In genomic region chr17:58870795-58871194, GRCm38 (mm10) we compare ENCODE assay signal across 9 mouse cellular contexts.
DNase-seq lines count a peak whose midpoint lies in the region; ATAC-seq and TF ChIP-seq lines count a peak whose summit lies in the region.
"Had no signal": no experiment of that assay in that cellular context is flagged by ENCODE, and none has a peak within 500 bp of the region (broad histone marks: within the 10 kb centered on the region; RNA-seq: fewer than 3 reads in every experiment).

No protein-coding gene starts in this region.

- no peak overlapping the region for H3K9ac ChIP-seq in midbrain, embryonic 13.5 days (replicated peaks)

- no peak overlapping the region for H3K27ac ChIP-seq in midbrain, embryonic 13.5 days

- TF ChIP-seq CTCF in E14TG2a.4 (conservative IDR thresholded peaks at IDR 0.05; ENCODE audit: low read length) = peak; percentile 14; the same call in 1 of the 2 replicates
- peak; percentile 58; the same call in 1 of the 2 replicates for TF ChIP-seq CTCF in brain, embryonic 14.5 days (IDR thresholded peaks at IDR 0.05; ENCODE audit: borderline replicate concordance, extremely low read depth, insufficient read depth, insufficient read length)

- no peak for TF ChIP-seq POLR2A in brain, embryonic 14.5 days (IDR thresholded peaks at IDR 0.05; ENCODE audit: borderline replicate concordance, extremely low read depth, insufficient read depth, insufficient read length, poor library complexity, severe bottlenecking)

- H3K27me3 ChIP-seq in E14TG2a.4 (ENCODE audit: insufficient read depth, low read length) = no peaks in the 10 kb centered on the region
- no peaks in the 10 kb centered on the region for H3K27me3 ChIP-seq in midbrain, embryonic 13.5 days

- no peaks in the 10 kb centered on the region for H3K36me3 ChIP-seq in E14TG2a.4 (ENCODE audit: insufficient read depth, low read length)
- no peaks in the 10 kb centered on the region for H3K36me3 ChIP-seq in midbrain, embryonic 13.5 days

- no peak overlapping the region for H3K4me3 ChIP-seq in E14TG2a.4 (replicated peaks; ENCODE audit: low read length)
- no peak overlapping the region for H3K4me3 ChIP-seq in midbrain, embryonic 13.5 days (replicated peaks)

- H3K4me2 ChIP-seq in midbrain, embryonic 13.5 days (replicated peaks) = no peak overlapping the region

- peak; percentile 11 for DNase-seq in layer of hippocampus, adult 9-10 months (ENCODE audit: low spot score)
- no peak for DNase-seq in layer of hippocampus, adult 8-10 months (ENCODE audit: low spot score in 2 of 2)
- peak; percentile 63 for DNase-seq in brain, embryonic 14.5 days (ENCODE audit: low read depth)
- no peak for DNase-seq in Muller cell, postnatal 12 days (ENCODE audit: inconsistent ontology term)
- no peak for DNase-seq in kidney, adult 18-20 months
- DNase-seq: lung, adult 2 months; thymus, postnatal 14 days had no signal

- no peaks in the 10 kb centered on the region for H3K4me1 ChIP-seq in E14TG2a.4 (replicated peaks; ENCODE audit: low read depth, low read length)
- H3K4me1 ChIP-seq in midbrain, embryonic 13.5 days (replicated peaks) = no peaks in the 10 kb centered on the region

- 0 out of 2 replicates have a peak, but pooled peaks have one; percentile 66 for ATAC-seq in midbrain, embryonic 13.5 days

- H3K9me3 ChIP-seq in E14TG2a.4 (ENCODE audit: low read length) = no peaks in the 10 kb centered on the region
- H3K9me3 ChIP-seq in midbrain, embryonic 13.5 days = no peaks in the 10 kb centered on the region

Comparison
In these comparisons a context has a peak if more than half of its experiments do, and no peak if none do; other contexts are left out.
1. DNase-seq: peak in layer of hippocampus, adult 9-10 months (single experiment) and brain, embryonic 14.5 days (single experiment); none in layer of hippocampus, adult 8-10 months (0 of 2), Muller cell, postnatal 12 days (single experiment) and kidney, adult 18-20 months (single experiment).